Mouse (Mus musculus) intestine, embryonic 16.5 days (tissue): ENCODE measurements around the gene Akap7. TPM values are rescaled to one million over a fixed set of nuclear protein-coding genes. Genes with fewer than 3 reads are reported as not detected.

Experiments used
- ATAC-seq: fragments of 200-750 bp; cut with Nextera tagmentation; 2 replicates; pipeline ENCODE4 v1.8.0; 2017; ENCODE audit warnings: moderate TSS enrichment, moderate library complexity
- H3K27ac ChIP-seq: fragments of 300-500 bp; sonication (generic); 2 replicates; pipeline ENCODE4 v1.5.1; 2014; ENCODE audit warnings: mild to moderate bottlenecking, low read length
- H3K27me3 ChIP-seq: fragments of 300-500 bp; sonication (generic); replicated peaks from 2 replicates; pipeline ENCODE4 v1.6.1; 2014; ENCODE audit warnings: low read length, control low read depth, mixed read lengths; ENCODE audit not compliant: control insufficient read depth, insufficient read depth
- H3K36me3 ChIP-seq: fragments of 300-500 bp; sonication (generic); 2 replicates; pipeline ENCODE4 v1.6.1; 2014; ENCODE audit warnings: low read length, control low read depth; ENCODE audit not compliant: control insufficient read depth, insufficient read depth
- H3K4me1 ChIP-seq: fragments of 300-500 bp; sonication (generic); 2 replicates; pipeline ENCODE4 v1.6.1; 2014; ENCODE audit warnings: low read length, control low read depth, mixed read lengths; ENCODE audit not compliant: control insufficient read depth, insufficient read depth
- H3K4me2 ChIP-seq: fragments of 300-500 bp; sonication (generic); 2 replicates; pipeline ENCODE4 v1.6.1; 2014; ENCODE audit warnings: low read depth, low read length, control low read depth
- H3K4me3 ChIP-seq: fragments of 300-500 bp; sonication (generic); 2 replicates; pipeline ENCODE4 v1.5.1; 2014; ENCODE audit warnings: mild to moderate bottlenecking, low read length
- H3K9ac ChIP-seq: fragments of 300-500 bp; sonication (generic); 2 replicates; pipeline ENCODE4 v1.6.1; 2014; ENCODE audit warnings: low read depth, low read length
- H3K9me3 ChIP-seq: fragments of 300-500 bp; sonication (generic); 2 replicates; pipeline ENCODE4 v1.6.1; 2016; ENCODE audit warnings: low read length, control low read depth; ENCODE audit not compliant: control insufficient read depth
- WGBS: fragments of 180-500 bp; shearing (Covaris S2); extraction: QIAGEN DNeasy Blood & Tissue Kit; methylation state at CpG from one replicate; pipeline ENCODE4 v1.1.7; 2014; 5-methylcytosine and 5-hydroxymethylcytosine counted together
- polyA plus RNA-seq: library from polyadenylated mRNA; unstranded; fragments of >200 nt; fragmentation: Nextera tagmentation; extraction: Ambion mirVana; gene quantifications from 2 replicates; pipeline ENCODE4 v1.2.1, GENCODE M21; 2015

The Akap7 gene
- polyA plus RNA-seq, 1 experiment from 2014 or later, result 27.6 TPM

DNA sequence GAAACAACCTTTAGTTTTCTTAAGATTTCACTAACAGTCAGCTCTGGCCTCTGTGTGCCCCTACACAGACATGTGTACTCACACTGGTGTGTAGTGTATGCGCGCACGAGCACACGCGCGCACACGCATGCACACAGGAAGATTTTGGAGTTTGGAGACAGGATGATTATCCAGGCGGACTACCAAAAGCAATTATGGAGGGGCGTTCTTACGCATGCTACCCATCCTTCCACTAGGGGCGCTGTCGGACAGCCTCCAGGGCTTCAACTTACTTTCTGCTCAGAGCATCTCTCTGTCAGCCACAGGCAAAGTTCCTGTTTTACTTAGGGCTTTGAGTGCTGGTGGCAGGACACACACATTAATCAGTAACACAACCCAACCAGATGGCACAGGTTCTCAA lies 57.6 kb downstream of the Akap7 start:
- H3K27ac ChIP-seq, result no peak overlapping the region
- H3K4me1 ChIP-seq, result no peaks in the 10 kb centered on the region
- no peak overlapping the region for H3K4me2 ChIP-seq
- no peaks in the 10 kb centered on the region for H3K27me3 ChIP-seq
- no peaks in the 10 kb centered on the region for H3K9me3 ChIP-seq
- no peaks in the 10 kb centered on the region for H3K36me3 ChIP-seq
- no peak overlapping the region for H3K9ac ChIP-seq
- ATAC-seq, result no peak
- 52% methylated on average over 12 of the region's 12 CpGs for WGBS
- no peak overlapping the region for H3K4me3 ChIP-seq

DNA sequence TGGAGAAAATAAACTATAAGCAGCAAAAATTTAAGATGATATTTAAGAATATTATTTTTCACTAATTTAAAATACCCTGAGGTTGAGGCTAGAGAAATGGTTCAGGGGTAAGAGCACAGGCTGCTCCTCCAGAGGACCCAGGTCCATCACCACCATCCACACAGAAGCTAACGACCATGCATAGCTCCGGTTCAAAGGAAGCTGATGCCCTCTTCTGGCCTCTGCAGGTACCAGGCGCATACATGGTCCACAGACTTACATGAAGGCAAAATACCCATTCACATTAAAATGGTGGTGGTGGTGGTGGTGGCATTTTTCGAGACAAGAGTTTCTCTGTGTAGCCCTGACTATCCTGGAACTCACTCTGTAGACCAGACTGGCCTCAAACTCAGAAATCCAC lies 61.5 kb downstream of the Akap7 start:
- Histone ChIP-seq H3K36me3 (no peaks in the 10 kb centered on the region), H3K27ac (no peak overlapping the region), H3K27me3 (no peaks in the 10 kb centered on the region), H3K4me2 (no peak overlapping the region), H3K4me3 (no peak overlapping the region), H3K9ac (no peak overlapping the region), H3K9me3 (no peaks in the 10 kb centered on the region), H3K4me1 (no peaks in the 10 kb centered on the region)
- ATAC-seq, result no peak
- WGBS, result 66% methylated on average over 4 of the region's 4 CpGs

DNA sequence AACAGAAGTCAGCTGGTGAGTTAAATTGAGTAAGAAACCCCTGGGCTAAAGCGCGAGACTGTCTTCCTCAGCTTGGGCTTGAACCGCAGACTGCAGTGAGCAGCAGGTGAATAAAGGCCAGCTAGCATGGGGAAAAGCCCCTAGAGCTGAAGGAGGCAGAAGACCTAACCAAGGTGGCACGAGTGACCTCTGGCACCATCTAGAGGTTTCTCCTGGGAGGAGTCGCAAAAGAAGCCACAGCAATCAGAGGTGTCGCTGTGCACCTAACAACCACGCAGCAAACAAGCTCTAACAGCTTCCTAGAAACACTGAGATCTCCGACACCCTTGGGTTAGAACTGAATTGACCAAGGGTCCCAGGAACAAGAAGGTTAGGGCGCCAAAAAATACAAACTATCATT lies 68.5 kb downstream of the Akap7 start:
- ATAC-seq, result 0 out of 2 replicates have a peak, but pooled peaks have one; percentile 38
- Histone ChIP-seq H3K9me3 (no peaks in the 10 kb centered on the region), H3K36me3 (no peaks in the 10 kb centered on the region), H3K4me3 (no peak overlapping the region), H3K4me2 (no peak overlapping the region), H3K27ac (no peak overlapping the region), H3K4me1 (no peaks in the 10 kb centered on the region), H3K27me3 (no peaks in the 10 kb centered on the region), H3K9ac (no peak overlapping the region)
- WGBS, result 30% methylated on average over 9 of the region's 9 CpGs

DNA sequence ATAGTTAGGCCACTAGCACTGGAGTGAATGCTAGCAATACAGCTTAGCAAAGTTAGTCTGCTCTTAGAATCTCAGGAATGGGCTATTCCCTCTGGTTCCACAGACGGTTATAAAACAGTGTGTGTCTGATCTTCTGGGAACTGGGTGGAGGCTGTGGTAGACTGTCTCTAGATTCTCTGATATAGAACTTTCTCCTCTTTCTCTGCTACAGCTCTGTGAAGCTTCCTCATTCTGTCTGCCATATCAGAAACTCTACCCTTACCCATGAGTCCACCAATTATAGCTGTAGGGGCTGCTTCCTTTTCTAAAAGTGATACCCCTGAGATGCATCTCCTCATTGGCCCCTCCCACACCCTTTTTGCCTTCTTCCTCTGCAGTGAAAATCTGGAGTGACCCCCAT lies 73.6 kb downstream of the Akap7 start:
- no peak overlapping the region for H3K4me2 ChIP-seq

DNA sequence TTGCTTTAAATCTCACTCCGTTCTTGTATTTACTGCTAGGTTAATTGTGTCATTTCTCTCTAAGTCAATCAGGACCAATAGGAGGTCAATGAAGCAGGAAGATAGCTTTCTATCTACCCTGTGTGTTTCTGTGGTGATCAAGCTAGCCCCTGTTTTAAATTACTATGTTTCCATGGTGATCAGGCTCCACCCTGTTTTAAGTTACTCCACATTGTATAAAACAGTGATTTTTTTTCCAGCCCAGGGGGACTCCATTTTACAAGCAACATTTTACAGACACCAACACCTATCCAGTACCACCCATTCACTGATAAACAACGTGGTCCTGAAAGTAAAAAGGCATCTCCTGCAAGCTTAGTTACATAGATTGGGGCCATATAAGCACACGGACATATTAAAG lies 75.0 kb downstream of the Akap7 start:
- H3K9me3 ChIP-seq, result no peaks in the 10 kb centered on the region
- no peaks in the 10 kb centered on the region for H3K36me3 ChIP-seq
- no peaks in the 10 kb centered on the region for H3K4me1 ChIP-seq
- no peak overlapping the region for H3K27ac ChIP-seq
- no peak for ATAC-seq
- WGBS, result 37% methylated on average over 3 of the region's 3 CpGs
- no peaks in the 10 kb centered on the region for H3K27me3 ChIP-seq
- H3K4me2 ChIP-seq, result no peak overlapping the region
- H3K9ac ChIP-seq, result no peak overlapping the region
- H3K4me3 ChIP-seq, result no peak overlapping the region

More for the DNA sequence above, 73.6 kb downstream of the Akap7 start:
- H3K9me3 ChIP-seq, result no peaks in the 10 kb centered on the region
- ATAC-seq, result no peak
- no peaks in the 10 kb centered on the region for H3K36me3 ChIP-seq
- no peak overlapping the region for H3K9ac ChIP-seq
- no peaks in the 10 kb centered on the region for H3K27me3 ChIP-seq
- WGBS, result 67% methylated on average over 1 of the region's 1 CpGs
- no peak overlapping the region for H3K27ac ChIP-seq
- no peak overlapping the region for H3K4me3 ChIP-seq
- no peaks in the 10 kb centered on the region for H3K4me1 ChIP-seq

DNA sequence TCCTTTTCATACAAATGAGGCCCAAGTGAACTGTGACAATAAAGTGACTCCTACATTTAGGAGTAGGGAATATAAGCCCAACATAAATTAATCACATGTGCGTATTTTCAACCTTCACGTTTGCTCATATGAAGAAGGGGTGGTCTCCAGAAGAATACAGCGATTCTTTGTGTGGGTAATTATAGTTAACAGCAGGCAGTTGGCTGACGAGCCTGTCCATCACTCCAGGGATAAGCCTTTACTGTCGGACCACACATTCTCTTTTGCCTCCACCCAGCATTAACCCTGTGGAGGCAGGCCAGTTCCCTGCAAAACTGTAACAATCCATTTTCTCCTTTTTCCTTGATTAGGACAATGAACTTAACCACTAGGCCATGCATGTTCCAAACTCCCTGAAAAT lies 76.3 kb downstream of the Akap7 start:
- WGBS, result 46% methylated on average over 5 of the region's 5 CpGs
- H3K4me1 ChIP-seq, result no peaks in the 10 kb centered on the region
- H3K4me3 ChIP-seq, result no peak overlapping the region
- H3K27me3 ChIP-seq, result no peaks in the 10 kb centered on the region
- no peak overlapping the region for H3K9ac ChIP-seq
- no peak overlapping the region for H3K4me2 ChIP-seq
- no peak overlapping the region for H3K27ac ChIP-seq
- no peaks in the 10 kb centered on the region for H3K9me3 ChIP-seq
- ATAC-seq, result no peak
- H3K36me3 ChIP-seq, result no peaks in the 10 kb centered on the region

DNA sequence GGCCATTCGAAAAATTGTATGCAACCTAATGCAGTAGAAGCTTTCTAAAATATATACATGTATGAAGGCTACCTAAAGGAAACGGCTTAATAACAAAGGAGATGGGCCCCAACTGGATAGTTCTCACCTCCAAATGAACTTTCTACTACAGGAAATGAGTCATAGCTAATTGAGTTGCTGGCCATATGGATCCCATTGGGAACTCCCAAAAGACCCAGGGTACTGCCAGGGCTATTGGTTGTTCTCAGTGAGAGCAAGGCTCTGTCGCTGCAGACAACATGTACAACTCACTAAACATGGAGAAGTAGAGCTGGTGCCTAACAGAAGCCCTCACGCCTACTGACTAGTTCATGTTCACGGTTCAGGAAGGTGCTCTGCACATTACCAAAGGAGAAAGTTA lies 83.3 kb downstream of the Akap7 start:
- no peak overlapping the region for H3K27ac ChIP-seq
- H3K9ac ChIP-seq, result no peak overlapping the region
- WGBS, result 81% methylated on average over 5 of the region's 5 CpGs
- no peak for ATAC-seq
- H3K4me1 ChIP-seq, result peaks cover 6% of the 10 kb centered on the region; the same call in 1 of the 2 replicates
- no peak overlapping the region for H3K4me2 ChIP-seq
- no peaks in the 10 kb centered on the region for H3K9me3 ChIP-seq
- no peaks in the 10 kb centered on the region for H3K27me3 ChIP-seq
- H3K36me3 ChIP-seq, result no peaks in the 10 kb centered on the region
- H3K4me3 ChIP-seq, result no peak overlapping the region

DNA sequence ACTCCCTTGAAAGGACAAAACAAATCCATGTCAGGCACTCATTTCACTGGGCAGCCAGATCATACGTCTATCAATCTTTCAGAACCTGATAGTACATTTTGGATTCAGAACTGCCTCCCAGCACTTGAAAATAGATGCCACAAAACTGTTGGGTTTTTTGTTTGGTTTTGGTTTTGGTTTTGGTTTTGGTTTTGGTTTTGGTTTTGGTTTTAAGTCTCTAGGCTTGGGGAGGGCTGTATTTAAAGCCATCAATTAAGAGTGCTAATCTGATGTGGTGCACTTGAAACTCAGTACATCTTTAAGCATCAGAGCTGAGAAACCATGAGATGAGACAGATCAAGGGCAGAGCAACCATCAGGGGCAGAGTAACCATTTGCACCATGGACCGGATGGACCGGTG lies 86.9 kb downstream of the Akap7 start:
- Histone ChIP-seq H3K27me3 (no peaks in the 10 kb centered on the region), H3K4me1 (peaks cover 6% of the 10 kb centered on the region; the same call in 1 of the 2 replicates), H3K4me2 (no peak overlapping the region), H3K27ac (no peak overlapping the region), H3K9me3 (no peaks in the 10 kb centered on the region), H3K4me3 (no peak overlapping the region), H3K9ac (no peak overlapping the region), H3K36me3 (no peaks in the 10 kb centered on the region)
- no peak for ATAC-seq
- WGBS, result 94% methylated on average over 3 of the region's 3 CpGs

DNA sequence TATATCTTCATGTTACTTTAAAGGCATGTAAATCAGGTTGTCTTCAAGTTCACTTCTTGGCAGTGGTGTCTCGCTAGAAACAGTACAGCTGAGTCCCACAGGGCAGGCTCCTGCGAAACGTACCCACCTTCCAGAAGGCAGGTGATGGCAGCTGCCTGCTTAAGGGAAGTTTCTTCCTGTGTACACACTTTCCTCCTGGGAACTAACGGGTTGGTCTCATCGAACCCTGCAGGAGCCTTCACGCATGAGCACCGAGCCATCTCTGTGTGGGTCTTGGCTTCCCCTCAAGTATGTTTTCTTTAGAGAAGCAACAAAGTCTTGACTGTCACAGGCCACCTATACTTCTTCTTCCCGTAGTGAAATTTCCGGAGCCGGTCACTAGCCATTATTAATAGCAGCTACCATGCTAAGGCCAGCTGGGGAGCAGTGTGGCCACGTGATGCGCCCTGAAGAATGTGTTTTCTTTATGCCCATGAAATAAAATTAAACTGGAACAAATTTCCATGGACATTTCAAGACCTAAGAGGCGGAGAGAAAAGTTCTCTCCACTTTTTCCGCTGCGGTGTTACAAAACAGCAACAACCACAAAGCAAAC lies 87.7 kb downstream of the Akap7 start:
- Histone ChIP-seq H3K36me3 (no peaks in the 10 kb centered on the region), H3K9ac (no peak overlapping the region), H3K4me3 (no peak overlapping the region), H3K27me3 (no peaks in the 10 kb centered on the region), H3K27ac (no peak overlapping the region), H3K9me3 (no peaks in the 10 kb centered on the region), H3K4me1 (peaks cover 6% of the 10 kb centered on the region; the same call in 1 of the 2 replicates), H3K4me2 (no peak overlapping the region)
- ATAC-seq, result no peak
- 80% methylated on average over 15 of the region's 15 CpGs for WGBS

DNA sequence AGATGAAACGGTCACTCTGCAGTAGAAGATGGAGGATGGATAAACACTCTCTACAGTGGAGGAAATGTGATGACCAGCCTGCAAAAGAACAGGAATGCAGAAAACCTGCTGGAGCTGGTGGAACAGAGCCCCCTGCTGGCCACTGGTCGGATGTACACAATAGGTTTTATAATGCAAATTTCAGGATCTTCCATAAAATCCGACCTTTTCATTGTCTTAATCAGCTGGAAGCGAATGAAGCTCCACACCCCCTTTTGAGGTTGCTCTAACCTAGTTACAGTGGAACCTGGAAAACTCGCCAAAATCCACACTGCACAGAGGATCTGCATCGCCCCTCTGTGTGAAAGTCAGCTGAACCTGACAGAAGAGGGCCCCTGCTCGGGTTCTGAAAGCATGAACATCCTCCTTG lies 88.4 kb downstream of the Akap7 start:
- H3K9me3 ChIP-seq, result no peaks in the 10 kb centered on the region
- H3K4me3 ChIP-seq, result no peak overlapping the region
- no peaks in the 10 kb centered on the region for H3K4me1 ChIP-seq
- H3K4me2 ChIP-seq, result no peak overlapping the region
- H3K36me3 ChIP-seq, result no peaks in the 10 kb centered on the region
- WGBS, result 25% methylated on average over 7 of the region's 7 CpGs
- no peak overlapping the region for H3K27ac ChIP-seq
- H3K9ac ChIP-seq, result no peak overlapping the region
- ATAC-seq, result peak; percentile 62; the same call in 1 of the 2 replicates
- H3K27me3 ChIP-seq, result no peaks in the 10 kb centered on the region
